Mouse (Mus musculus) liver, embryonic 14.5 days (tissue): ENCODE results near the gene Farp2. TPM values are rescaled to one million over a fixed set of nuclear protein-coding genes. Genes with fewer than 3 reads are reported as not detected.

Source experiments
- ATAC-seq: fragments of 200-750 bp; cut with Nextera tagmentation; 2 replicates; pipeline ENCODE4 v1.8.0; 2017; ENCODE audit warnings: moderate number of reproducible peaks, mild to moderate bottlenecking, moderate library complexity; ENCODE audit not compliant: insufficient read depth
- DNase-seq, 3 experiments: peaks; one replicate each; pipeline ENCODE4 v3.0.0-alpha.2; 2012 to 2013; ENCODE audit warnings: low read depth in 3 of 3, low spot score in 3 of 3
- H3K27ac ChIP-seq: fragments of 300-500 bp; sonication (generic); 2 replicates; pipeline ENCODE4 v1.5.1; 2014; ENCODE audit warnings: moderate library complexity, mild to moderate bottlenecking, control low read depth, inconsistent platforms
- H3K27me3 ChIP-seq: fragments of 300-500 bp; sonication (generic); 2 replicates; pipeline ENCODE4 v1.6.1; 2014; ENCODE audit warnings: mild to moderate bottlenecking, low read length, moderate library complexity; ENCODE audit not compliant: control insufficient read depth, insufficient read depth
- H3K36me3 ChIP-seq: fragments of 300-500 bp; sonication (generic); replicated peaks from 2 replicates; pipeline ENCODE4 v1.6.1; 2014; ENCODE audit warnings: low read depth; ENCODE audit not compliant: control insufficient read depth, insufficient read depth
- H3K4me1 ChIP-seq, 2 experiments: fragments of 200-500 bp in 1 of 2; fragments of 300-500 bp in 1 of 2; sonication (generic) in 1 of 2; replicated peaks; 2 replicates each; pipeline ENCODE4 v1.6.1; 2012 to 2014; ENCODE audit warnings: antibody characterized with exemption in 1 of 2, inconsistent platforms in 1 of 2, low read length in 1 of 2; ENCODE audit not compliant: control insufficient read depth in 2 of 2, insufficient read depth in 2 of 2
- H3K4me2 ChIP-seq: fragments of 300-500 bp; sonication (generic); 2 replicates; pipeline ENCODE4 v1.6.1; 2014; ENCODE audit warnings: low read depth, mild to moderate bottlenecking, control low read depth, moderate library complexity
- H3K4me3 ChIP-seq, 2 experiments: fragments of 200-500 bp in 1 of 2; fragments of 300-500 bp in 1 of 2; sonication (generic) in 1 of 2; 2 replicates each; pipeline ENCODE4 v1.5.1; 2012 to 2014; ENCODE audit warnings: low read depth in 2 of 2, low read length in 2 of 2, mild to moderate bottlenecking in 2 of 2, control low read depth in 1 of 2, inconsistent platforms in 1 of 2, moderate library complexity in 1 of 2; ENCODE audit not compliant: insufficient read depth in 1 of 2
- H3K9ac ChIP-seq: fragments of 300-500 bp; sonication (generic); replicated peaks from 2 replicates; pipeline ENCODE4 v1.6.1; 2014; ENCODE audit warnings: mild to moderate bottlenecking, control low read depth, moderate library complexity
- H3K9me3 ChIP-seq: fragments of 300-500 bp; sonication (generic); 2 replicates; pipeline ENCODE4 v1.6.1; 2016; ENCODE audit warnings: low read length, mixed read lengths; ENCODE audit not compliant: control insufficient read depth
- CTCF ChIP-seq: IDR thresholded peaks from 2 replicates; pipeline ENCODE4 v1.5.1; 2016; ENCODE audit warnings: antibody characterized with exemption, low read depth, control low read depth
- EP300 ChIP-seq: IDR thresholded peaks from 2 replicates; pipeline ENCODE4 v1.6.1; 2016; ENCODE audit warnings: antibody characterized with exemption, low read depth
- WGBS: fragments of 180-500 bp; shearing (Covaris S2); extraction: QIAGEN DNeasy Blood & Tissue Kit; methylation state at CpG from one replicate; pipeline ENCODE4 v1.1.7; 2014; ENCODE audit not compliant: insufficient replicate concordance; 5-methylcytosine and 5-hydroxymethylcytosine counted together
- polyA plus RNA-seq, 2 experiments: library from polyadenylated mRNA; depleted of rRNA in 1 of 2; stranded (reverse) in 1 of 2; unstranded in 1 of 2; fragments of >200 nt; fragmentation: Nextera tagmentation in 1 of 2; extraction: Ambion mirVana in 1 of 2; gene quantifications; 2 replicates each; pipeline versions ENCODE4 v1.2.1 to v1.2.3; 2012 to 2014

Farp2 gene
- polyA plus RNA-seq, 2 experiments, result 0.61 to 1.2 TPM

GRCm38 (mm10) chr1:93567013-93567412, 55.1 kb downstream of the Farp2 start:
- Histone ChIP-seq H3K4me3 (no peak overlapping the region), H3K9ac (no peak overlapping the region), H3K27me3 (no peaks in the 10 kb centered on the region), H3K4me2 (no peak overlapping the region), H3K4me1 (0 out of 4 replicates have a peak, but pooled peaks cover 0 to 7% of the 10 kb centered on the region in 2 experiments), H3K27ac (no peak overlapping the region), H3K9me3 (no peaks in the 10 kb centered on the region), H3K36me3 (no peaks in the 10 kb centered on the region)
- TF ChIP-seq CTCF (no peak), EP300 (no peak)
- WGBS, result 54% methylated on average over 3 of the region's 3 CpGs
- ATAC-seq (no peak), DNase-seq (no peak)

DNA sequence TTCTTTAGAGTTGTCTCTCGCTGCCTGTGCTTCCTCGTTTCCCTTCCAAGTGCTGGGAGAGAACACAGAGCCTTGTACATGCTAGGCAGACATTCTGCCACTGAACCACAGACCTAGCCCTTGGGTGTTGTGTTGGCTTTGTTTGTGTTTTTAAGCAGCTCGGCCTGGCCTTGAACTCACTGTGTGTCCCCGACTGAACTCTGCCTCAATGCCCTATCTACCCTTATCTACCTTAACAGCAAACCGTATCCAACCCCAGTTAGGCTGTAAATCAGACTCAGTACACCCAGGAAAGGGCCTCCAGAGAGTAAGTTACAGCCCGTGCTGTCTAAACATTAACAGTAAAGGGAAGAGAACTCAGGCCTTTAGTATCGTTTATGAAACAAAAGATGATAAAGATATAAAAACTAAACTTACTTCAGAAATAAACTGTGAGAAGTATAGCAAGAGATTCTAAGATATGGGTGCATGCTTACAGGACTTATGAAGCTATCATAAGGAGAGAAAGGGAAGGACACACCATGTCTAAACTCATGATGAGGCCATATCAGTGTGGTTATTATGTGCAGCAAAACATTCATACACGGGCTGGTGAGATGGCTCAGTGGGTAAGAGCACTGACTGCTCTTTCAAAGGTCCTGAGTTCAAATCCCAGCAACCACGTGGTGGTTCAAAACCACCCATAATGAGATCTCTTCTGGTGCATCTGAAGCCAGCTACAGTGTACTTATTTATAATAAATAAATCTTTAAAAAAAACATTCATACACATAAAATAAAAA, 56.0 kb downstream of the Farp2 start:
- no peak overlapping the region for H3K9ac ChIP-seq
- no peak overlapping the region for H3K4me3 ChIP-seq
- H3K27me3 ChIP-seq, result no peaks in the 10 kb centered on the region
- H3K4me1 ChIP-seq, result 0 out of 4 replicates have a peak, but pooled peaks cover 0 to 7% of the 10 kb centered on the region in 2 experiments
- no peak for TF ChIP-seq CTCF
- no peaks in the 10 kb centered on the region for H3K36me3 ChIP-seq
- no peaks in the 10 kb centered on the region for H3K9me3 ChIP-seq
- WGBS, result 44% methylated on average over 9 of the region's 9 CpGs
- no peak overlapping the region for H3K4me2 ChIP-seq
- ATAC-seq (no peak), DNase-seq (no peak)
- no peak overlapping the region for H3K27ac ChIP-seq

DNA sequence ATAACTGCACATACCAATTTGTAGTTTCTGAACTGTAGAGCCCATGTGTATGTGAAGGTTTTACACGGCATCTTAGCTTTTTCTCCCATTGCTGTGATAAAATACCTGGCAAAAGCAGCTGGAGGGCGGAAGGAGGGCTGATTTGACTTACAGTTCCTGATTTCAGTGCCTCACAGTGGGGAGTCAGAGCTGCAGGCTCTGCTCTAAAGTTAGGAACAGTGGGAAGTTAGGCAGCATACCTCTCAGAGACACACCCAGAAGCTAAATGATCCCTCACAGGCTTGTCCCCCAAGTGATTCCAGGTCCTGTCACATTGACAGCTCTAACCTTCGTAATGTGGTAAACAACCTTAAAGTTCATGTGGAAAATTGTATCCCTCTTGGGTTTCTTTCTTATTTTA, 65.2 kb downstream of the Farp2 start:
- 57% methylated on average over 3 of the region's 3 CpGs for WGBS
- Histone ChIP-seq H3K36me3 (no peaks in the 10 kb centered on the region), H3K4me3 (no peak overlapping the region), H3K9me3 (no peaks in the 10 kb centered on the region), H3K27ac (no peak overlapping the region), H3K27me3 (no peaks in the 10 kb centered on the region), H3K4me1 (no peaks in the 10 kb centered on the region), H3K4me2 (no peak overlapping the region), H3K9ac (no peak overlapping the region)
- no peak for DNase-seq
- no peak for ATAC-seq
- TF ChIP-seq EP300, result no peak
- no peak for TF ChIP-seq CTCF

DNA sequence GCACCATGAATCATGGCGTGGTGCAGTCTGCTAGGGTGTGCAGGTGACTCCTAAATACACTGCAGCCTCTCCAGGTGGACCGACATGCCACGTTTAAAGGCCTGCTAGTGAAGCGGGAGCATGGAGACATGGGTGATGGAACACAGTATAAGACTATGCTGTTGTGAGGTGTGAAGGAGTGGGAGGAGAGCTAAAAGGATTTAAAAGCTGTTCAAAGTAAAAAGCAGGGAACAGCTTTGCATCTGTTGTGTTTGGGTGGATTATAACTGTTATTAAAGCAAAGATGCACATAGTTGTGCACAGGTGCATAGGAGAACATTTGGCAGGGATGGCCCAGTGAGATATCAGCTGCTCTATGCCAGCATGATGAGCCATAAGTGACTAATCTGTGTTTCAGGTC, 66.0 kb downstream of the Farp2 start:
- Histone ChIP-seq H3K36me3 (no peaks in the 10 kb centered on the region), H3K27ac (no peak overlapping the region), H3K9ac (no peak overlapping the region), H3K4me1 (no peaks in the 10 kb centered on the region), H3K4me3 (no peak overlapping the region), H3K4me2 (no peak overlapping the region), H3K9me3 (no peaks in the 10 kb centered on the region), H3K27me3 (no peaks in the 10 kb centered on the region)
- no peak for ATAC-seq
- DNase-seq, result no peak
- TF ChIP-seq EP300 (no peak), CTCF (no peak)
- 65% methylated on average over 4 of the region's 4 CpGs for WGBS

DNA sequence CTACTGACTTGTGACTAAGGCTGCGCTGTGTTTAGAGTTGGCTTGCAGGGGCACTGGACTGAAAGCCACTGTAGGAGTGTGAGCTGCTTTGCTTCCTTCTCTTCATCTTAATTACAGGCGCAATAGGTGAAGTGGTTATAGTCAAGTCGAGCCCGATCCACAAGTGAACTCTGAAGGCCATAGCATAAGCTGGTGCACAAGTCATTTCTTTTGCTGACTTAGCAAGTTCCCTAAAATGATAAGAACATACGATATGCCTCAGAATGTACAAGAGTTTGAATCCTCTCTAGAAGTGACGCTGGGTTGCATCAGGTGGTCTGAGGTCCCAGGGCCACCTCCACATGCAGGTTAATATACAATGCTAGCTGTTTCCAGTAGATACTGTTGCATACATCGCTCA, 69.7 kb downstream of the Farp2 start:
- no peak for ATAC-seq
- no peaks in the 10 kb centered on the region for H3K4me1 ChIP-seq
- no peak for DNase-seq
- no peaks in the 10 kb centered on the region for H3K36me3 ChIP-seq
- TF ChIP-seq EP300 (no peak), CTCF (no peak)
- no peak overlapping the region for H3K27ac ChIP-seq
- whole genome bisulfite sequencing, result 77% methylated on average over 7 of the region's 7 CpGs
- no peaks in the 10 kb centered on the region for H3K27me3 ChIP-seq
- no peaks in the 10 kb centered on the region for H3K9me3 ChIP-seq
- H3K9ac ChIP-seq, result no peak overlapping the region
- H3K4me2 ChIP-seq, result no peak overlapping the region
- no peak overlapping the region for H3K4me3 ChIP-seq
